Mouse (Mus musculus): ENCODE measurements around the gene Phc3. TPM values are rescaled to one million over a fixed set of nuclear protein-coding genes. Genes with fewer than 3 reads are reported as not detected.
A peak's percentile ranks its signal among the peaks of the same experiment; 100 is the strongest.

Phc3 gene
- polyA plus RNA-seq, 1 experiment from 2014 or later: 7.6 TPM

GRCm38 (mm10) chr3:30995899-30996687 is 26.9 kb upstream of the Phc3 start:
- no peaks in the 10 kb centered on the region for H3K36me3 ChIP-seq
- ATAC-seq: peak; percentile 87
- H3K9ac ChIP-seq (replicated peaks): peak overlapping the region; percentile 87
- peak overlapping the region; percentile 83 for H3K27ac ChIP-seq
- no peaks in the 10 kb centered on the region for H3K27me3 ChIP-seq
- under 1% methylated on average over 48 of the region's 49 CpGs for WGBS
- peaks cover 17% of the 10 kb centered on the region for H3K4me1 ChIP-seq (replicated peaks)
- H3K4me3 ChIP-seq (replicated peaks): peak overlapping the region; percentile 86
- peak overlapping the region; percentile 65 for H3K4me2 ChIP-seq (replicated peaks)
- no peaks in the 10 kb centered on the region for H3K9me3 ChIP-seq

- Histone ChIP-seq H3K9me3 (no peaks in the 10 kb centered on the region), H3K9ac (replicated peaks) (peak within 1 kb of the TSS; percentile 87), H3K27me3 (no peaks in the 10 kb centered on the region), H3K36me3 (no peaks in the 10 kb centered on the region), H3K4me3 (replicated peaks) (peak within 1 kb of the TSS; percentile 86), H3K4me2 (replicated peaks) (peak within 1 kb of the TSS; percentile 65), H3K27ac (peak within 1 kb of the TSS; percentile 83), H3K4me1 (replicated peaks) (peaks cover 17% of the 10 kb centered on the region)
- peak; percentile 98 for ATAC-seq
- WGBS: under 1% methylated on average over 47 of the region's 50 CpGs
Measured at GRCm38 (mm10) chr3:30995283-30995898, 26.2 kb upstream of the Phc3 start, which contains the start of gene Prkci. TSS of gene Prkci (plus strand) at chr3:30995747.

GRCm38 (mm10) chr3:30994859-30995258 is 25.6 kb upstream of the Phc3 start:
- Histone ChIP-seq H3K4me3 (replicated peaks) (peak overlapping the region; percentile 86), H3K36me3 (no peaks in the 10 kb centered on the region), H3K27ac (no peak overlapping the region), H3K9ac (replicated peaks) (no peak overlapping the region; the same call in 1 of the 2 replicates), H3K27me3 (no peaks in the 10 kb centered on the region), H3K4me2 (replicated peaks) (peak overlapping the region; percentile 65), H3K9me3 (no peaks in the 10 kb centered on the region), H3K4me1 (replicated peaks) (peaks cover 17% of the 10 kb centered on the region)
- WGBS: 21% methylated on average over 6 of the region's 6 CpGs
- no peak for ATAC-seq

- no peaks in the 10 kb centered on the region for H3K27me3 ChIP-seq
- H3K4me2 ChIP-seq (replicated peaks): no peak overlapping the region
- no peaks in the 10 kb centered on the region for H3K36me3 ChIP-seq
- H3K4me3 ChIP-seq (replicated peaks): no peak overlapping the region
- no peak for ATAC-seq
- no peak overlapping the region for H3K27ac ChIP-seq
- peaks cover 17% of the 10 kb centered on the region for H3K4me1 ChIP-seq (replicated peaks)
- H3K9me3 ChIP-seq: no peaks in the 10 kb centered on the region
- no peak overlapping the region for H3K9ac ChIP-seq (replicated peaks)
Measured at GRCm38 (mm10) chr3:30993066-30993573, 23.9 kb upstream of the Phc3 start.

GRCm38 (mm10) chr3:30992161-30992560 is 22.9 kb upstream of the Phc3 start:
- Histone ChIP-seq H3K4me2 (replicated peaks) (no peak overlapping the region), H3K9me3 (no peaks in the 10 kb centered on the region), H3K27ac (no peak overlapping the region), H3K36me3 (no peaks in the 10 kb centered on the region), H3K4me1 (replicated peaks) (peaks cover 14% of the 10 kb centered on the region), H3K27me3 (no peaks in the 10 kb centered on the region), H3K9ac (replicated peaks) (no peak overlapping the region), H3K4me3 (replicated peaks) (no peak overlapping the region)
- 80% methylated on average over 7 of the region's 7 CpGs for WGBS
- ATAC-seq: no peak

GRCm38 (mm10) chr3:30987396-30988318 is 18.4 kb upstream of the Phc3 start:
- no peak overlapping the region for H3K9ac ChIP-seq (replicated peaks)
- H3K4me2 ChIP-seq (replicated peaks): no peak overlapping the region
- no peaks in the 10 kb centered on the region for H3K27me3 ChIP-seq
- no peak for ATAC-seq
- H3K36me3 ChIP-seq: no peaks in the 10 kb centered on the region
- no peak overlapping the region for H3K27ac ChIP-seq
- no peaks in the 10 kb centered on the region for H3K9me3 ChIP-seq
- 91% methylated on average over 9 of the region's 9 CpGs for WGBS
- no peak overlapping the region for H3K4me3 ChIP-seq (replicated peaks)
- no peaks in the 10 kb centered on the region for H3K4me1 ChIP-seq (replicated peaks)

DNA sequence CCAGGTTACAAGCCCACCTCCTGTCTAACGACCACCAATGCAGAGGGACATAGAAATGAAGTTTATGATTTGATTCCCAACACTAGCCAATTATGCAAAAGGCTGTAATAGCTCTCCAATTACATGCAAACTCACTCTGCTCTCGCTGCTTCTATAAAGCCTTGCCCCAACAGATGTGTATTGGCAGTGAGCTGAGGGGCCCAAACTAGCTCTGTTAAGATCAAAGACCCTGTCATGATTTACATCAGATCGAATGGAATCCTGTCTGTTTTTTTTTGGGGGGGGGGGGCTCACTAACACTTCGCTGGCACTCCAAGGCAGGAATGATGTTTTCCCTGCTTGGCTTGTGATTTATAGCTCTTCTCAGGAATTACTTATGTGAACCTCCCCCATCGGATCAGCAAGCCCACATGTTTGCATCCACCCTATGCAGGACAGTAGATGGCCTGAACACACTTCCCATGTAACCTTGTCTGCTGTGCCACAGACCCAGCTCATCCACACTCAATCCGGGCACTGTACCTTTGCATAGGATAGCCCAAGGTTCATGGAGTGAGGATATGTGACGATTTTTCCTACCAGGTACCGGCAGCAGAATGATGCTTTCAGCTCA is 13.8 kb upstream of the Phc3 start:
- no peaks in the 10 kb centered on the region for H3K27me3 ChIP-seq
- no peak overlapping the region for H3K4me2 ChIP-seq (replicated peaks)
- H3K9ac ChIP-seq (replicated peaks): no peak overlapping the region
- H3K4me1 ChIP-seq (replicated peaks): no peaks in the 10 kb centered on the region
- no peak overlapping the region for H3K27ac ChIP-seq
- ATAC-seq: no peak
- no peak overlapping the region for H3K4me3 ChIP-seq (replicated peaks)
- WGBS: 82% methylated on average over 8 of the region's 8 CpGs
- no peaks in the 10 kb centered on the region for H3K9me3 ChIP-seq
- no peaks in the 10 kb centered on the region for H3K36me3 ChIP-seq

- no peak for ATAC-seq
- H3K9me3 ChIP-seq: no peaks in the 10 kb centered on the region
- no peak overlapping the region for H3K27ac ChIP-seq
- no peaks in the 10 kb centered on the region for H3K36me3 ChIP-seq
- H3K4me2 ChIP-seq (replicated peaks): no peak overlapping the region
- WGBS: 73% methylated on average over 5 of the region's 5 CpGs
- H3K27me3 ChIP-seq: no peaks in the 10 kb centered on the region
- H3K9ac ChIP-seq (replicated peaks): no peak overlapping the region
- no peak overlapping the region for H3K4me3 ChIP-seq (replicated peaks)
- no peaks in the 10 kb centered on the region for H3K4me1 ChIP-seq (replicated peaks)
Measured at GRCm38 (mm10) chr3:30981616-30982380, 12.6 kb upstream of the Phc3 start.

DNA sequence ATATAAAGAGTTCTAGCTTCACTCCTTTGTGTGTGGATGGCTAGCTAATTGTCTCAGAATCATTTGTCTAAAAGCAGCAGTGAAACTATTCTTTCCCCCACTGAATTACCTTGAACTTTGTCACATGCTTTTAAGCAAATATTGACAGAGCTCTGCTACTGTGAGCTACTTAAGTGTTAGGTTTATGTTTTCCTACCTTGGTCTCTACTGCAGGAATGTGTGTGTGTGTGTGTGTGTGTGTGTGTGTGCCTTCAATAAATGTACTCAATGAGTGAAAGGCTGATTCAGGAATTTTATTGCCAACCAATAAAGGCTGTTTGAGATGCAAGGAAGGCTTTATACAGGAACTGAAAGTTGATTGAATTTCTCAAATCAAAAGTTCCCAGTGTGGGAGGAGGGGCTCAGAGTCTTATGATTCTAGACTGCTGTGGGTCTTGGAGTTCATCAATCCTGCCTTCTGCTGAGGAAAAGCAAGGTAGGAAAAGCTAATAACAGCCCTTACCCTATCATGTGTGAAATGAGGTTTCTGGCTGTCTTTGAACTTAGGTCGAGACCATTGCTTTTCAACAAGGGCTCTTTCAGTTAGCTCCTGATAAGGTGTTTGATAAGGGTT is 7.9 kb upstream of the Phc3 start:
- no peak overlapping the region for H3K27ac ChIP-seq
- WGBS: 68% methylated on average over 1 of the region's 1 CpGs
- no peak overlapping the region for H3K9ac ChIP-seq (replicated peaks)
- no peak overlapping the region for H3K4me3 ChIP-seq (replicated peaks)
- H3K36me3 ChIP-seq: no peaks in the 10 kb centered on the region
- no peaks in the 10 kb centered on the region for H3K27me3 ChIP-seq
- ATAC-seq: no peak
- no peak overlapping the region for H3K4me2 ChIP-seq (replicated peaks)
- no peaks in the 10 kb centered on the region for H3K9me3 ChIP-seq
- no peaks in the 10 kb centered on the region for H3K4me1 ChIP-seq (replicated peaks)

- Histone ChIP-seq H3K27me3 (no peaks in the 10 kb centered on the region), H3K4me3 (replicated peaks) (no peak overlapping the region), H3K27ac (no peak overlapping the region), H3K9ac (replicated peaks) (no peak overlapping the region), H3K9me3 (no peaks in the 10 kb centered on the region), H3K4me2 (replicated peaks) (no peak overlapping the region), H3K4me1 (replicated peaks) (no peaks in the 10 kb centered on the region), H3K36me3 (no peaks in the 10 kb centered on the region)
- peak; percentile 84 for ATAC-seq
- 39% methylated on average over 9 of the region's 9 CpGs for WGBS
Measured at GRCm38 (mm10) chr3:30975102-30975754, 6.0 kb upstream of the Phc3 start.

Measured in midbrain, embryonic 13.5 days (tissue).